Mouse (Mus musculus) lung, postnatal 0 days (tissue): ENCODE measurements around the gene Shb. TPM values are rescaled to one million over a fixed set of nuclear protein-coding genes. Genes with fewer than 3 reads are reported as not detected.
A peak's percentile ranks its signal among the peaks of the same experiment; 100 is the strongest.

ENCODE experiments used
- ATAC-seq: fragments of 200-750 bp; cut with Nextera tagmentation; 2 replicates; pipeline ENCODE4 v1.8.0; 2017; ENCODE audit warnings: moderate library complexity
- DNase-seq: peaks from one replicate; pipeline ENCODE4 v3.0.0-alpha.2; 2016; ENCODE audit warnings: low spot score
- H3K27ac ChIP-seq: fragments of 300-500 bp; sonication (generic); 2 replicates; pipeline ENCODE4 v1.5.1; 2014; ENCODE audit warnings: antibody characterized with exemption, mild to moderate bottlenecking, low read length, mixed read lengths
- H3K27me3 ChIP-seq: fragments of 300-500 bp; sonication (generic); replicated peaks from 2 replicates; pipeline ENCODE4 v1.6.1; 2014; ENCODE audit warnings: low read length, mixed read lengths; ENCODE audit not compliant: insufficient read depth
- H3K36me3 ChIP-seq: fragments of 300-500 bp; sonication (generic); 2 replicates; pipeline ENCODE4 v1.6.1; 2014; ENCODE audit warnings: low read length, mixed read lengths; ENCODE audit not compliant: insufficient read depth
- H3K4me1 ChIP-seq: fragments of 300-500 bp; sonication (generic); 2 replicates; pipeline ENCODE4 v1.6.1; 2014; ENCODE audit warnings: antibody characterized with exemption, low read depth, low read length, mixed read lengths; ENCODE audit not compliant: insufficient read depth
- H3K4me2 ChIP-seq: fragments of 300-500 bp; sonication (generic); replicated peaks from 2 replicates; pipeline ENCODE4 v1.6.1; 2014; ENCODE audit warnings: low read depth, mild to moderate bottlenecking, low read length, moderate library complexity, mixed read lengths
- H3K4me3 ChIP-seq: fragments of 300-500 bp; sonication (generic); 2 replicates; pipeline ENCODE4 v1.5.1; 2014; ENCODE audit warnings: low read depth, low read length
- H3K9ac ChIP-seq: fragments of 300-500 bp; sonication (generic); replicated peaks from 2 replicates; pipeline ENCODE4 v1.6.1; 2014; ENCODE audit warnings: low read depth, mild to moderate bottlenecking
- H3K9me3 ChIP-seq: fragments of 300-500 bp; sonication (generic); 2 replicates; pipeline ENCODE4 v1.6.1; 2016; ENCODE audit warnings: low read length, mixed read lengths
- CTCF ChIP-seq: IDR thresholded peaks from 2 replicates; pipeline ENCODE4 v1.5.1; 2016; ENCODE audit warnings: antibody characterized with exemption, mild to moderate bottlenecking
- EP300 ChIP-seq: IDR thresholded peaks from 2 replicates; pipeline ENCODE4 v1.6.1; 2016; ENCODE audit warnings: antibody characterized with exemption, mild to moderate bottlenecking, control low read depth
- WGBS: fragments of 180-500 bp; shearing (Covaris S2); extraction: QIAGEN DNeasy Blood & Tissue Kit; methylation state at CpG from one replicate; pipeline ENCODE4 v1.1.7; 2014; 5-methylcytosine and 5-hydroxymethylcytosine counted together
- polyA plus RNA-seq: library from polyadenylated mRNA; unstranded; fragments of >200 nt; fragmentation: Nextera tagmentation; extraction: Ambion mirVana; gene quantifications from 2 replicates; pipeline ENCODE4 v1.2.1, GENCODE M21; 2015

Gene Shb
- polyA plus RNA-seq, 1 experiment from 2014 or later = 7.1 TPM

GRCm38 (mm10) chr4:45464123-45464522, 68.1 kb downstream of the Shb start:
- Histone ChIP-seq H3K9me3 (no peaks in the 10 kb centered on the region), H3K27me3 (no peaks in the 10 kb centered on the region), H3K36me3 (no peaks in the 10 kb centered on the region), H3K4me1 (peaks cover 23% of the 10 kb centered on the region; the same call in 1 of the 2 replicates), H3K4me3 (no peak overlapping the region), H3K27ac (no peak overlapping the region), H3K9ac (no peak overlapping the region), H3K4me2 (no peak overlapping the region)
- DNase-seq (no peak), ATAC-seq (no peak)
- TF ChIP-seq CTCF (no peak), EP300 (no peak)
- 97% methylated on average over 3 of the region's 3 CpGs for WGBS

- no peaks in the 10 kb centered on the region for H3K27me3 ChIP-seq
- peaks cover 1% of the 10 kb centered on the region; the same call in 1 of the 2 replicates for H3K36me3 ChIP-seq
- no peak overlapping the region for H3K9ac ChIP-seq
- ATAC-seq (no peak), DNase-seq (no peak)
- H3K27ac ChIP-seq = peak overlapping the region; percentile 22; the same call in 1 of the 2 replicates
- H3K4me2 ChIP-seq = no peak overlapping the region
- peaks cover 30% of the 10 kb centered on the region for H3K4me1 ChIP-seq
- peak; percentile 45 for TF ChIP-seq CTCF
- no peak for TF ChIP-seq EP300
- 76% methylated on average over 5 of the region's 5 CpGs for WGBS
- H3K4me3 ChIP-seq = no peak overlapping the region
- H3K9me3 ChIP-seq = no peaks in the 10 kb centered on the region
Measured at GRCm38 (mm10) chr4:45462628-45463027, 69.6 kb downstream of the Shb start.

GRCm38 (mm10) chr4:45461661-45462060, 70.6 kb downstream of the Shb start:
- DNase-seq (no peak), ATAC-seq (no peak)
- no peaks in the 10 kb centered on the region for H3K27me3 ChIP-seq
- TF ChIP-seq CTCF = no peak
- no peak for TF ChIP-seq EP300
- H3K4me3 ChIP-seq = no peak overlapping the region
- no peak overlapping the region for H3K4me2 ChIP-seq
- H3K4me1 ChIP-seq = peaks cover 22% of the 10 kb centered on the region
- H3K9me3 ChIP-seq = no peaks in the 10 kb centered on the region
- no peak overlapping the region for H3K9ac ChIP-seq
- no peak overlapping the region for H3K27ac ChIP-seq
- 30% methylated on average over 7 of the region's 7 CpGs for WGBS
- H3K36me3 ChIP-seq = peaks cover 5% of the 10 kb centered on the region; the same call in 1 of the 2 replicates

GRCm38 (mm10) chr4:45459375-45459774, 72.9 kb downstream of the Shb start:
- H3K9ac ChIP-seq = no peak overlapping the region
- 25% methylated on average over 9 of the region's 9 CpGs for WGBS
- H3K9me3 ChIP-seq = no peaks in the 10 kb centered on the region
- H3K4me1 ChIP-seq = peaks cover 22% of the 10 kb centered on the region
- H3K36me3 ChIP-seq = peaks cover 5% of the 10 kb centered on the region; the same call in 1 of the 2 replicates
- H3K4me3 ChIP-seq = no peak overlapping the region
- TF ChIP-seq EP300 (peak; percentile 84), CTCF (no peak)
- peak overlapping the region; percentile 72 for H3K27ac ChIP-seq
- no peak overlapping the region for H3K4me2 ChIP-seq
- no peaks in the 10 kb centered on the region for H3K27me3 ChIP-seq
- ATAC-seq (peak; percentile 90), DNase-seq (peak; percentile 93)

- no peaks in the 10 kb centered on the region for H3K27me3 ChIP-seq
- 95% methylated on average over 2 of the region's 2 CpGs for WGBS
- H3K9me3 ChIP-seq = no peaks in the 10 kb centered on the region
- no peak overlapping the region for H3K4me3 ChIP-seq
- H3K9ac ChIP-seq = no peak overlapping the region
- no peak overlapping the region for H3K4me2 ChIP-seq
- peaks cover 5% of the 10 kb centered on the region; the same call in 1 of the 2 replicates for H3K36me3 ChIP-seq
- TF ChIP-seq CTCF (no peak), EP300 (no peak)
- H3K4me1 ChIP-seq = peaks cover 31% of the 10 kb centered on the region
- no peak for DNase-seq
- no peak for ATAC-seq
- no peak overlapping the region for H3K27ac ChIP-seq
Measured at GRCm38 (mm10) chr4:45457543-45457942, 74.7 kb downstream of the Shb start.

GRCm38 (mm10) chr4:45455001-45455400, 77.3 kb downstream of the Shb start:
- no peak overlapping the region for H3K4me2 ChIP-seq
- no peak overlapping the region for H3K27ac ChIP-seq
- no peaks in the 10 kb centered on the region for H3K27me3 ChIP-seq
- H3K4me1 ChIP-seq = peaks cover 33% of the 10 kb centered on the region
- ATAC-seq = no peak
- no peak overlapping the region for H3K4me3 ChIP-seq
- no peaks in the 10 kb centered on the region for H3K9me3 ChIP-seq
- DNase-seq = no peak
- H3K36me3 ChIP-seq = peaks cover 5% of the 10 kb centered on the region; the same call in 1 of the 2 replicates
- 75% methylated on average over 4 of the region's 4 CpGs for WGBS
- H3K9ac ChIP-seq = no peak overlapping the region
- TF ChIP-seq CTCF (no peak), EP300 (no peak)
